Mouse (Mus musculus) adrenal gland (tissue): ENCODE data around the gene Bin2.

ENCODE experiments used
- intact Hi-C: fragments of 180-260 bp; cut with DNase I; formaldehyde crosslinking; loops from one replicate; pipeline ENCODE4 v1.15.1; 2025

The Bin2 gene

GRCm38 (mm10) chr15:100684450-100684849 is 15.1 kb upstream of the Bin2 start:
- intact Hi-C loops = loop anchor here (5.0 to 10.0 kb wide), 2 partner anchors 47 to 150 kb away; partner anchors contain the start of gene Smagp

GRCm38 (mm10) chr15:100683041-100683440 is 13.7 kb upstream of the Bin2 start:
- intact Hi-C loops = loop anchor here (2.0 to 10.0 kb wide), 3 partner anchors 46 to 148 kb away; partner anchors contain the start of genes Dazap2 and Smagp

- intact Hi-C loops = loop anchor here (2.0 to 10.0 kb wide), 3 partner anchors 44 to 147 kb away; partner anchors contain the start of genes Dazap2 and Smagp
Measured at GRCm38 (mm10) chr15:100681770-100682169, 12.4 kb upstream of the Bin2 start.

GRCm38 (mm10) chr15:100680381-100680780 is 11.0 kb upstream of the Bin2 start:
- intact Hi-C loops = loop anchor here (5.0 to 10.0 kb wide), 2 partner anchors 43 to 146 kb away; partner anchors contain the start of gene Smagp

GRCm38 (mm10) chr15:100679005-100679404 is 9.7 kb upstream of the Bin2 start:
- intact Hi-C loops = loop anchor here (5.0 kb wide), 1 partner anchor 207 kb away; no protein-coding TSS in a partner anchor

- intact Hi-C loops = loop anchor here (5.0 kb wide), 1 partner anchor 206 kb away; no protein-coding TSS in a partner anchor
Measured at GRCm38 (mm10) chr15:100678581-100678980, 9.2 kb upstream of the Bin2 start.

GRCm38 (mm10) chr15:100677675-100678074 is 8.3 kb upstream of the Bin2 start:
- intact Hi-C loops = loop anchor here (5.0 kb wide), 1 partner anchor 205 kb away; no protein-coding TSS in a partner anchor

GRCm38 (mm10) chr15:100676521-100676920 is 7.2 kb upstream of the Bin2 start:
- intact Hi-C loops = loop anchor here (5.0 kb wide), 1 partner anchor 204 kb away; no protein-coding TSS in a partner anchor

GRCm38 (mm10) chr15:100675486-100675885 is 6.1 kb upstream of the Bin2 start:
- intact Hi-C loops = loop anchor here (5.0 kb wide), 1 partner anchor 203 kb away; no protein-coding TSS in a partner anchor

GRCm38 (mm10) chr15:100674566-100674965 is 5.2 kb upstream of the Bin2 start:
- intact Hi-C loops = loop anchor here (5.0 kb wide), 1 partner anchor 42 kb away; no protein-coding TSS in a partner anchor

- intact Hi-C loops = loop anchor here (5.0 kb wide), 1 partner anchor 41 kb away; no protein-coding TSS in a partner anchor
Measured at GRCm38 (mm10) chr15:100673585-100674391, 4.4 kb upstream of the Bin2 start.

- intact Hi-C loops = loop anchor here (5.0 kb wide), 1 partner anchor 39 kb away; no protein-coding TSS in a partner anchor
Measured at GRCm38 (mm10) chr15:100670833-100671232, 1.5 kb upstream of the Bin2 start.

- intact Hi-C loops = loop anchor here (5.0 kb wide), 1 partner anchor 38 kb away; no protein-coding TSS in a partner anchor
Measured at GRCm38 (mm10) chr15:100670004-100670403, 651 bp upstream of the Bin2 start.

GRCm38 (mm10) chr15:100667871-100668545 is 1.3 kb downstream of the Bin2 start:
- intact Hi-C loops = no loop called here

- intact Hi-C loops = no loop called here
Measured at GRCm38 (mm10) chr15:100667420-100667819, 1.9 kb downstream of the Bin2 start.

- intact Hi-C loops = no loop called here
Measured at GRCm38 (mm10) chr15:100666851-100667250, 2.5 kb downstream of the Bin2 start.

- intact Hi-C loops = no loop called here
Measured at GRCm38 (mm10) chr15:100666219-100666696, 3.1 kb downstream of the Bin2 start.

GRCm38 (mm10) chr15:100665411-100666218 is 3.7 kb downstream of the Bin2 start:
- intact Hi-C loops = no loop called here

GRCm38 (mm10) chr15:100664813-100665274 is 4.5 kb downstream of the Bin2 start:
- intact Hi-C loops = no loop called here

GRCm38 (mm10) chr15:100660805-100661204 is 8.5 kb downstream of the Bin2 start:
- intact Hi-C loops = no loop called here
